In genomic region chr1:168357680-168358611, GRCm38 (mm10) we compare ENCODE assay signal across 8 mouse cellular contexts.
A peak's percentile ranks its signal among the peaks of the same experiment; 100 is the strongest.
DNase-seq lines count a peak whose midpoint lies in the region; ATAC-seq lines count a peak whose summit lies in the region.

No protein-coding gene starts in this region.

- H3K36me3 ChIP-seq in embryonic facial prominence, embryonic 15.5 days, result no peaks in the 10 kb centered on the region
- no peaks in the 10 kb centered on the region; the same call in 1 of the 2 replicates for H3K36me3 ChIP-seq in limb, embryonic 13.5 days
- peaks cover 3% of the 10 kb centered on the region; the same call in 1 of the 2 replicates for H3K36me3 ChIP-seq in stomach, embryonic 14.5 days (ENCODE audit: control insufficient read depth, insufficient read depth, low read length)

- ATAC-seq in embryonic facial prominence, embryonic 15.5 days (ENCODE audit: insufficient number of reproducible peaks, low FRiP score, low TSS enrichment, low read depth), result no peak
- no peak for ATAC-seq in limb, embryonic 13.5 days (ENCODE audit: low FRiP score, low read depth)
- ATAC-seq in stomach, embryonic 14.5 days (ENCODE audit: insufficient number of reproducible peaks, insufficient read depth, low FRiP score, low read depth), result 0 out of 2 replicates have a peak, but pooled peaks have one; percentile 15

- H3K4me1 ChIP-seq in embryonic facial prominence, embryonic 15.5 days, result peaks cover 42% of the 10 kb centered on the region
- H3K4me1 ChIP-seq in limb, embryonic 13.5 days, result peaks cover 54% of the 10 kb centered on the region
- H3K4me1 ChIP-seq in stomach, embryonic 14.5 days (ENCODE audit: control insufficient read depth, insufficient read depth, low read length), result peaks cover 44% of the 10 kb centered on the region

- peak; percentile 74 for DNase-seq in left cerebral cortex, postnatal 4 days
- DNase-seq in left cerebral cortex, adult 9 months (ENCODE audit: low spot score in 2 of 2), result no peak
- DNase-seq in adrenal gland, postnatal 36 days, result no peak
- DNase-seq in frontal cortex, adult 2 months (ENCODE audit: extremely low spot score in 1 of 2, low spot score in 1 of 2), result no peak
- DNase-seq in yolk sac, embryonic 10.5 days (ENCODE audit: low spot score), result no peak

- H3K4me3 ChIP-seq in embryonic facial prominence, embryonic 15.5 days (replicated peaks), result no peak overlapping the region
- no peak overlapping the region for H3K4me3 ChIP-seq in limb, embryonic 13.5 days
- no peak overlapping the region for H3K4me3 ChIP-seq in stomach, embryonic 14.5 days (ENCODE audit: low read depth, low read length)

- no peaks in the 10 kb centered on the region for H3K9me3 ChIP-seq in embryonic facial prominence, embryonic 15.5 days (replicated peaks)
- H3K9me3 ChIP-seq in limb, embryonic 13.5 days, result no peaks in the 10 kb centered on the region
- no peaks in the 10 kb centered on the region for H3K9me3 ChIP-seq in stomach, embryonic 14.5 days (ENCODE audit: control insufficient read depth, low read depth, low read length)

- intact Hi-C loops in left cerebral cortex, postnatal 4 days (cut with DNase I), result no loop called here

- 25% methylated on average over 26 of the region's 26 CpGs for WGBS in embryonic facial prominence, embryonic 15.5 days
- 22% methylated on average over 26 of the region's 26 CpGs for WGBS in limb, embryonic 13.5 days
- WGBS in stomach, embryonic 14.5 days, result 19% methylated on average over 26 of the region's 26 CpGs

- H3K27ac ChIP-seq in embryonic facial prominence, embryonic 15.5 days (replicated peaks), result 0 out of 2 replicates have a peak overlapping the region, but pooled peaks have one; percentile 12
- H3K27ac ChIP-seq in limb, embryonic 13.5 days, result no peak overlapping the region
- peak overlapping the region; percentile 52; the same call in 1 of the 2 replicates for H3K27ac ChIP-seq in stomach, embryonic 14.5 days (ENCODE audit: low read length)

- no peak overlapping the region for H3K9ac ChIP-seq in embryonic facial prominence, embryonic 15.5 days
- H3K9ac ChIP-seq in limb, embryonic 13.5 days, result no peak overlapping the region
- H3K9ac ChIP-seq in stomach, embryonic 14.5 days (replicated peaks; ENCODE audit: low read depth, low read length), result no peak overlapping the region

- H3K4me2 ChIP-seq in embryonic facial prominence, embryonic 15.5 days (replicated peaks), result peak overlapping the region; percentile 22; the same call in 1 of the 2 replicates
- H3K4me2 ChIP-seq in limb, embryonic 13.5 days (replicated peaks), result peak overlapping the region; percentile 37
- peak overlapping the region; percentile 16 for H3K4me2 ChIP-seq in stomach, embryonic 14.5 days (replicated peaks; ENCODE audit: low read depth, low read length)

- H3K27me3 ChIP-seq in embryonic facial prominence, embryonic 15.5 days, result no peaks in the 10 kb centered on the region
- peaks cover 19% of the 10 kb centered on the region for H3K27me3 ChIP-seq in limb, embryonic 13.5 days
- no peaks in the 10 kb centered on the region for H3K27me3 ChIP-seq in stomach, embryonic 14.5 days (ENCODE audit: control insufficient read depth, insufficient read depth, low read length)
